Mouse (Mus musculus): ENCODE data around the gene Wfdc6a.

Gene Wfdc6a

DNA sequence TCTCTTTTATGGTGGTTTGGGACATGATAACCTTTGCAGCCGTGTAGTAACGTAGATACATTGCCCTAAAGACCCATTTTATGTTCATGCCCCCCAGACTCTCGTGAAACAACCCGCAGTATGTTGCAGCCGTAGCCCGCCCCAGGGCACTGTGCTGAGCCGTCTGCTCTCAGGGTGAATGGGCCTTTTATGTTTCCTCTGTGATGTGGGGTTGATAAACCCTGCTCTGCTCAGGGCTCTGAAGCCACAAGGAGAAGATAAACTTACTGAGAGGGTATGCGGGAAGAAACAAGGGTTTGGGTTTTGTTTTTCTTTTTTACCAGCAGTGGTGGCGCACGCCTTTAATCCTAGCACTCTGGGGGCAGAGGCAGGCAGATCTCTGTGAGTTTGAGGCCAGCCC lies 50.9 kb downstream of the Wfdc6a start:
- CTCF ChIA-PET = interaction anchor here in 1 of 4 experiments (1.1 kb wide), 1 partner anchor 124 kb away, joined by 3 read pairs; no protein-coding TSS in a partner anchor
- POLR2A ChIA-PET = interaction anchor here in 2 of 4 experiments (0.6 to 1.2 kb wide), 2 partner anchors 16 to 444 kb away, joined by 4 to 5 read pairs; no protein-coding TSS in a partner anchor

DNA sequence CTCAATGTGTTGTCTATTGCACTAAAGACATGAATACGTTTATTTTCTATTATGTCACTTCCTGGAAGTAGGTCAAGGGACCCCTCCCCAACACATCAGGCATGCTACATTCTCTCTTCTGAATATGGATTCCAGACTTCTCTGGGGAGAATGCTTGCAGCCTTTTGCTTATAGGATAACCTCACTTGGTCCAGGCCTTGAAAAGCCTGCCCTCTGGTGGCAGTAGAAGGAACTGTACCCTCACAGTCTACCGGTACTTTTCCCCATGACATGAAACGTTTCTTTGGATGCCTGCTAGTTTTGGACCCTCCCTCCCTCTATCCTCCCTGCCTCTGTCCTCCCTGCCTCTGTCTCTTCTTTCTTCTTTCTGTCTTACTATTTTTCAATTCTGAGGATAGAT lies 54.1 kb downstream of the Wfdc6a start:
- ChIA-PET CTCF (interaction anchor here (0.6 to 3.0 kb wide), 45 partner anchors 9 to 142 kb away, joined by 3 to 24 read pairs (median 5); partner anchors contain the start of genes Gm20458 (in 3 of the 4), Slpi (in 2 of the 4), Rbpjl (in 1 of the 4) and Wfdc10 (in 1 of the 4)), POLR2A (interaction anchor here (0.6 to 3.1 kb wide), 17 partner anchors 9 to 1667 kb away, joined by 3 to 14 read pairs (median 3); partner anchors contain the start of genes Gm20458 (in 1 of the 4), Pigt (in 1 of the 4) and Sys1 (in 1 of the 4))
